Mouse (Mus musculus) forebrain, embryonic 14.5 days (tissue): ENCODE results near the gene Ccn2. TPM values are rescaled to one million over a fixed set of nuclear protein-coding genes. Genes with fewer than 3 reads are reported as not detected.
A peak's percentile ranks its signal among the peaks of the same experiment; 100 is the strongest.

ENCODE experiments used
- ATAC-seq: fragments of 200-750 bp; cut with Nextera tagmentation; 2 replicates; pipeline ENCODE4 v1.8.0; 2017; ENCODE audit warnings: mild to moderate bottlenecking, moderate library complexity
- DNase-seq: peaks from one replicate; pipeline ENCODE4 v3.0.0-alpha.2; 2015; ENCODE audit warnings: low spot score
- H3K27ac ChIP-seq: fragments of 300-500 bp; sonication (generic); 2 replicates; pipeline ENCODE4 v1.5.1; 2014; ENCODE audit warnings: low read depth, mild to moderate bottlenecking, control low read depth, low read length, moderate library complexity
- H3K27me3 ChIP-seq: fragments of 300-500 bp; sonication (generic); replicated peaks from 2 replicates; pipeline ENCODE4 v1.6.1; 2014; ENCODE audit warnings: low read length, control low read depth, mixed read lengths; ENCODE audit not compliant: control insufficient read depth, insufficient read depth
- H3K36me3 ChIP-seq: fragments of 300-500 bp; sonication (generic); 2 replicates; pipeline ENCODE4 v1.6.1; 2014; ENCODE audit warnings: low read length, control low read depth; ENCODE audit not compliant: control insufficient read depth, insufficient read depth
- H3K4me1 ChIP-seq: fragments of 300-500 bp; sonication (generic); 2 replicates; pipeline ENCODE4 v1.6.1; 2014; ENCODE audit warnings: antibody characterized with exemption, low read length, control low read depth; ENCODE audit not compliant: control insufficient read depth, insufficient read depth
- H3K4me2 ChIP-seq: fragments of 300-500 bp; sonication (generic); 2 replicates; pipeline ENCODE4 v1.6.1; 2014; ENCODE audit warnings: mild to moderate bottlenecking, control low read depth, low read length
- H3K4me3 ChIP-seq: fragments of 300-500 bp; sonication (generic); 2 replicates; pipeline ENCODE4 v1.5.1; 2014; ENCODE audit warnings: low read depth, low read length, control low read depth
- H3K9ac ChIP-seq: fragments of 300-500 bp; sonication (generic); 2 replicates; pipeline ENCODE4 v1.6.1; 2014; ENCODE audit warnings: mild to moderate bottlenecking, low read length, control low read depth, moderate library complexity
- H3K9me3 ChIP-seq: fragments of 300-500 bp; sonication (generic); replicated peaks from 2 replicates; pipeline ENCODE4 v1.6.1; 2016; ENCODE audit warnings: low read length, control low read depth, mixed read lengths; ENCODE audit not compliant: control insufficient read depth
- WGBS: fragments of 180-500 bp; shearing (Covaris S2); extraction: QIAGEN DNeasy Blood & Tissue Kit; methylation state at CpG from one replicate; pipeline ENCODE4 v1.1.7; 2014; 5-methylcytosine and 5-hydroxymethylcytosine counted together
- polyA plus RNA-seq: library from polyadenylated mRNA; unstranded; fragments of >200 nt; fragmentation: Nextera tagmentation; extraction: Ambion mirVana; gene quantifications from 2 replicates; pipeline ENCODE4 v1.2.1, GENCODE M21; 2014

Ccn2 gene
- 1.8 and 2.4 TPM in 2 replicates for polyA plus RNA-seq

DNA sequence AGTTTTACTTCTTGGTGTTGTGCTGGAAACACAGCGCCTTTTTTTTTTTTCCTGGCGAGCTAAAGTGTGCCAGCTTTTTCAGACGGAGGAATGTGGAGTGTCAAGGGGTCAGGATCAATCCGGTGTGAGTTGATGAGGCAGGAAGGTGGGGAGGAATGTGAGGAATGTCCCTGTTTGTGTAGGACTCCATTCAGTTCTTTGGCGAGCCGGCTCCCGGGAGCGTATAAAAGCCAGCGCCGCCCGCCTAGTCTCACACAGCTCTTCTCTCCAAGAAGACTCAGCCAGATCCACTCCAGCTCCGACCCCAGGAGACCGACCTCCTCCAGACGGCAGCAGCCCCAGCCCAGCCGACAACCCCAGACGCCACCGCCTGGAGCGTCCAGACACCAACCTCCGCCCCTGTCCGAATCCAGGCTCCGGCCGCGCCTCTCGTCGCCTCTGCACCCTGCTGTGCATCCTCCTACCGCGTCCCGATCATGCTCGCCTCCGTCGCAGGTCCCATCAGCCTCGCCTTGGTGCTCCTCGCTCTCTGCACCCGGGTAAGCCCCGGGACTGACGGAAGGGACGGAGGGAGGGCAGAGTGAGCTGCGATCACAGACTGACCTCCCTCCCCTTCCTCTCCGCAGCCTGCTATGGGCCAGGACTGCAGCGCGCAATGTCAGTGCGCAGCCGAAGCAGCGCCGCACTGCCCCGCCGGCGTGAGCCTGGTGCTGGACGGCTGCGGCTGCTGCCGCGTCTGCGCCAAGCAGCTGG lies at the start of gene Ccn2:
Gene Ccn2 (plus strand): TSS at position 193 of the 753 bp plus-strand sequence.
- Histone ChIP-seq H3K4me2 (peak within 1 kb of the TSS; percentile 70), H3K27ac (peak within 1 kb of the TSS; percentile 2; the same call in 1 of the 2 replicates), H3K27me3 (0 out of 2 replicates have a peak, but pooled peaks cover 2% of the 10 kb centered on the region), H3K4me3 (peak within 1 kb of the TSS; percentile 45), H3K36me3 (no peaks in the 10 kb centered on the region), H3K9ac (peak within 1 kb of the TSS; percentile 68), H3K9me3 (no peaks in the 10 kb centered on the region), H3K4me1 (0 out of 2 replicates have a peak, but pooled peaks cover 4% of the 10 kb centered on the region)
- peak; percentile 87 for ATAC-seq
- WGBS = under 1% methylated on average over 53 of the region's 53 CpGs
- DNase-seq = peak; percentile 66

GRCm38 (mm10) chr10:24552870-24553269 lies 42.4 kb upstream of the Ccn2 start:
- Histone ChIP-seq H3K36me3 (no peaks in the 10 kb centered on the region), H3K27ac (no peak overlapping the region), H3K4me3 (no peak overlapping the region), H3K27me3 (no peaks in the 10 kb centered on the region), H3K9ac (no peak overlapping the region), H3K4me2 (no peak overlapping the region), H3K9me3 (no peaks in the 10 kb centered on the region), H3K4me1 (no peaks in the 10 kb centered on the region)
- 90% methylated on average over 1 of the region's 1 CpGs for WGBS
- DNase-seq (no peak), ATAC-seq (no peak)

DNA sequence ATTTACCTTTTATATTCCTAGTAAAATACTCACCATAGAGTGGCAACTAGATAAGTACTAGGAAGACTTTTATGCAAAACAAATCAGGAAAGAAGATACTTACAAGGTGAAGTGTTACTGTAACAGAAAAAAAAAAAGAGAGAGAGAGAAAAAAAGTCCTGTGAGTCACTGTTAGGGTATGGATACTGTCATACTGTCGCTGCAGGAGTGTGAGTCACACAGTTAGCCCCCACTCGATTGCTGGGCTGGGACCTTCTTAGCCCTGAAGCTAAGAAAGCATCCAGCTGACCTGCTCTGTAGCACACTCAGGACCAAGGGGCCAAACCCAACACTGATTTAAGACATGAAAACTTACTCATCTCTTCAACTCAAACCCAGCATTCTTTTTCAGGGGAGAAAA lies 41.2 kb upstream of the Ccn2 start:
- Histone ChIP-seq H3K4me1 (no peaks in the 10 kb centered on the region), H3K4me2 (no peak overlapping the region), H3K36me3 (no peaks in the 10 kb centered on the region), H3K27me3 (no peaks in the 10 kb centered on the region), H3K9me3 (no peaks in the 10 kb centered on the region), H3K9ac (no peak overlapping the region), H3K27ac (no peak overlapping the region), H3K4me3 (no peak overlapping the region)
- ATAC-seq (no peak), DNase-seq (no peak)
- 83% methylated on average over 2 of the region's 2 CpGs for WGBS

- Histone ChIP-seq H3K4me3 (no peak overlapping the region), H3K9me3 (no peaks in the 10 kb centered on the region), H3K36me3 (no peaks in the 10 kb centered on the region), H3K4me1 (no peaks in the 10 kb centered on the region), H3K27me3 (no peaks in the 10 kb centered on the region), H3K27ac (no peak overlapping the region), H3K4me2 (no peak overlapping the region), H3K9ac (no peak overlapping the region)
- 76% methylated on average over 2 of the region's 2 CpGs for WGBS
- ATAC-seq (no peak), DNase-seq (no peak)
Observed at GRCm38 (mm10) chr10:24558366-24558765, 36.9 kb upstream of the Ccn2 start.

- no peak overlapping the region for H3K9ac ChIP-seq
- H3K4me3 ChIP-seq = no peak overlapping the region
- DNase-seq (no peak), ATAC-seq (no peak)
- H3K4me2 ChIP-seq = no peak overlapping the region
- H3K4me1 ChIP-seq = 0 out of 2 replicates have a peak, but pooled peaks cover 2% of the 10 kb centered on the region
- H3K27ac ChIP-seq = no peak overlapping the region
- WGBS = 91% methylated on average over 2 of the region's 2 CpGs
- no peaks in the 10 kb centered on the region for H3K9me3 ChIP-seq
- H3K36me3 ChIP-seq = no peaks in the 10 kb centered on the region
- H3K27me3 ChIP-seq = no peaks in the 10 kb centered on the region
Observed at GRCm38 (mm10) chr10:24569691-24570420, 25.4 kb upstream of the Ccn2 start.

GRCm38 (mm10) chr10:24572044-24572960 lies 22.9 kb upstream of the Ccn2 start:
- WGBS = 49% methylated on average over 4 of the region's 4 CpGs
- Histone ChIP-seq H3K27me3 (no peaks in the 10 kb centered on the region), H3K4me2 (no peak overlapping the region), H3K4me1 (0 out of 2 replicates have a peak, but pooled peaks cover 2% of the 10 kb centered on the region), H3K27ac (no peak overlapping the region), H3K4me3 (no peak overlapping the region), H3K9me3 (no peaks in the 10 kb centered on the region), H3K36me3 (no peaks in the 10 kb centered on the region), H3K9ac (no peak overlapping the region)
- ATAC-seq (peak; percentile 77), DNase-seq (peak; percentile 78)

GRCm38 (mm10) chr10:24573484-24573883 lies 21.8 kb upstream of the Ccn2 start:
- no peak overlapping the region for H3K4me3 ChIP-seq
- no peaks in the 10 kb centered on the region for H3K27me3 ChIP-seq
- 0 out of 2 replicates have a peak, but pooled peaks cover 2% of the 10 kb centered on the region for H3K4me1 ChIP-seq
- ATAC-seq = peak; percentile 35; the same call in 1 of the 2 replicates
- no peaks in the 10 kb centered on the region for H3K36me3 ChIP-seq
- no peaks in the 10 kb centered on the region for H3K9me3 ChIP-seq
- 36% methylated on average over 3 of the region's 3 CpGs for WGBS
- H3K9ac ChIP-seq = no peak overlapping the region
- H3K4me2 ChIP-seq = no peak overlapping the region
- no peak overlapping the region for H3K27ac ChIP-seq
- DNase-seq = peak; percentile 22

DNA sequence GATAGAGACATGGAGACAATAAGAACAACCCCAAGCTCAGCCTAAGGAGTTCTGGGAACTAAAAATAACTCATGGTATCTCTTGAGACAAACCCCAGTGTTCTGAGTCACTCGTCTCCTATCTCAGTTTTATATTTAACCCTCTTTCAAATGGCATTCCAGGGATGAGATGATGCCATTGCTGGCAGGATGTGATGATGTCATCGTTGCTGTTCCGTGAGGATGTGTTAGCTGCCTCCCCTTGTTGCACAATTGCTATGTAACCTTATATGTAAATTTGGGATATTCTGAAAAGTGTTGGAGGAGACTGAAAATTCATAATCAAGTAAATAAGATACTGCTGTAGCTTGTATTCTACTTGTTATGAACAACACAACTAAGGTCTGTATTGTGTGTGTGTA lies 14.2 kb upstream of the Ccn2 start:
- ATAC-seq (no peak), DNase-seq (no peak)
- Histone ChIP-seq H3K9ac (no peak overlapping the region), H3K4me1 (no peaks in the 10 kb centered on the region), H3K4me3 (no peak overlapping the region), H3K36me3 (no peaks in the 10 kb centered on the region), H3K4me2 (no peak overlapping the region), H3K27ac (no peak overlapping the region), H3K9me3 (no peaks in the 10 kb centered on the region), H3K27me3 (no peaks in the 10 kb centered on the region)
- WGBS = 83% methylated on average over 3 of the region's 3 CpGs
